Mouse (Mus musculus) spleen, postnatal 36 days (tissue): ENCODE results near the gene Mrps9.

Experiments
- DNase-seq, 2 experiments: peaks; one replicate each; pipeline ENCODE4 v3.0.0; 2022; ENCODE audit warnings: low spot score in 2 of 2, mixed read lengths in 1 of 2

Gene Mrps9

DNA sequence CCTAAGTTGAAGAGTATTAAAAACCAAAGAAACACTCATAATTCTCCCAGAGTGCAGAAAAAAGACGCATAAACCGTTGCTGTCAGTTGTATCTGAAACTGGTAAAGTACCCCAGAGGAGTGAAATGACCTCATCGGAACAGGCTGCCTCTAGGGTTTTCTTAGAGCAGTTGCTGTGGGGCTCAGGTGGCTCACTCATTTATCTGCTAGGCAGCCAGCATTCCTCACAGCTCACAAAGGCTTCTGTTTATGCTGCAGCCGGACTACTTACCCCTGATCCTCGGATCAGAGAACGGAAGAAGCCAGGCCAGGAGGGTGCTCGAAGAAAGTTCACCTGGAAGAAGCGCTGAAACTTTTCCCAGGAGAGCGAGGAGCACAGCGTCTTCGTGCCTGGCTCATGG is 54.1 kb downstream of the Mrps9 start:
- no peak for DNase-seq

DNA sequence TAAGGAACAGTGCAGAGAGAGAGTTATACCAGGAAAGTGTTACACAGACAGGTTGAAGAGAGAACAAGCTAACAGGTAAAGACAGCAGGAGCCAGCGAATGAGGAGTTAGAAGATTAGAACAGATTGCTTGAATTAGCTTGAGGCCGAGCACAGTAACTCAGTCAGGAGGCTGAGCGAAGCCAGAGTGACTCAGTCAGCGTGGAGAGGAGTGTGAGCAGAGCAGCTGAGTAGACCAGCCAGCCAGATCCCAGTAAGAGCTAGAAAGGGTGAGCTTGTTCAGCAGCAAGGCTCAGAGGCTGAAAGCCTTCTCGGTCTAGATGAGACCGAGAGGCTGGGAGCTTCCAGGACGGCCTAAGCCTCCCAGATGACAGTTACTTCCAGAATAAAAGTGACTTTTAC is 55.7 kb downstream of the Mrps9 start:
- no peak for DNase-seq

DNA sequence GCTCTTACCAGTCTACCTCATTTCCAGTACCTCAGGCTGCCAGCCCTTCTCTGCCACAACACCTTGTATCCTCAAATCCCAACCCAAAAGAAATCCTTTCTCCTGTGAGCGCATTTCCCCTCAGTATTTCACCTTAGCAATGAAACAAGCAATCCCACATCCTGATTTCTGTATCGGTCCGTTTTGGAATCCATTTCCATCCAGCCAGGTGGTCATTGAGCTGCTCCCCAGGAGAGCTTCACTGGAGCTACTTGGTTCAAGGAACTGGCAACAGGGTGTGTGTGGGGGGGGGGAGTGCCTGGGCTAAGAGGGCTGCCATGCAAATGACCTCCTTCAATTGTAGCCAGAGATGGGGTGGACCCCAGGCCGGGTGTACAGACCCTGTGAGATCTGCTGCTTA is 56.1 kb downstream of the Mrps9 start:
- DNase-seq = no peak

DNA sequence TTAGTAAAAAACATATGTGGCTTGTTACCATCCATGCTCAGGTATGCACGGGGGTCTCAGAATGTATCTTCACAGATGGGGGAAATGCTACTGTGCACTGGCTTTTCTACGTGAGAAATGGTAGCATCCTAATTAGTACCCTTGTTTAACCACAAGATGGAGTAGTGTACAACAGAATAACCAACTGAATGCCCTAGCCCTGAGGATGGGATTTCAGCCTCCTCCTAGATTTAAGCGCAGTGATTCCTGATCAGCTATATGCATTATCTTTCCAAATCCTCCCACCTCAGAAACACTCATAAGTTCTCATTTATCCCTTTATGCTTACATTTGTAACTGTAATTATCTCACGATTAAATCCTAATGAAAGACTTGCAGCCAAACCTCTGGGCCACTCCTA is 64.0 kb downstream of the Mrps9 start:
- DNase-seq = no peak

DNA sequence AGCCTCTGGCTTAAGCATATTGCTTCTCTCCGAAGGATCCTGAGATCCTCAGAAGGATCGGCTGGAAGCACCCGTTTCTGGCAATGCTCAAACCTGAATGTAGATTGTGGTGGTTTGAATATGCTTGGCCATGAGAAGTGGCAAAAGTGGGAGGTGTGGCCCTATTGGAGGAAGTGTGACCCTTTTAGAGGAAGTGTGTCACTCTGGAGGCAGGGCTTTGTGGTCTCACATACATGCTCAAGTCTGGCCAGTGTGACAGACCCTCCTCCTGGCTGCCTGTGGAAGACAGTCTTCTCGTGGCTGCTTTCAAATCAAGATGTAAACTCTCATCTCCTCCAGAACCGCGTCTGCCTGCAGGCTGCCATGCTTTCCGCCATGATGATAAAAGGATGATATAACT is 65.7 kb downstream of the Mrps9 start:
- DNase-seq = no peak

DNA sequence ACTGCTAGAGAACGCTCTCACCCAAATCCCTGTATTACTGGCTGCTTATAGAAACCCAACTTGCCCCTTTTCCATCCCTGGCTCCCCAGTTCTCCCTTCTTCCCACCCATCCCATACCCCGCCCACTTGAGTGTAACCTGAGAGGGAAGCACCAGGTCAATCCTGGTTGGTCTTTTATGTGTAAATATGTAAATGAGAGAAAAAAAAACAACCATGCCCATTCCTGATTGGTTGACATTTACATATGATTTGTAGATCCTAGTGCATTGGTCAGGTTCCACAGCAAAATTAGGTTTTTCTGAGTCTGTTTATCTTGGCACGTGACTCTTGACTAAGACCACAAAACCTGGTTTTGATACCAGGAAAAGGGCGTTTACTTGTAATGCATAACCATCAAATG is 66.9 kb downstream of the Mrps9 start:
- DNase-seq = no peak

DNA sequence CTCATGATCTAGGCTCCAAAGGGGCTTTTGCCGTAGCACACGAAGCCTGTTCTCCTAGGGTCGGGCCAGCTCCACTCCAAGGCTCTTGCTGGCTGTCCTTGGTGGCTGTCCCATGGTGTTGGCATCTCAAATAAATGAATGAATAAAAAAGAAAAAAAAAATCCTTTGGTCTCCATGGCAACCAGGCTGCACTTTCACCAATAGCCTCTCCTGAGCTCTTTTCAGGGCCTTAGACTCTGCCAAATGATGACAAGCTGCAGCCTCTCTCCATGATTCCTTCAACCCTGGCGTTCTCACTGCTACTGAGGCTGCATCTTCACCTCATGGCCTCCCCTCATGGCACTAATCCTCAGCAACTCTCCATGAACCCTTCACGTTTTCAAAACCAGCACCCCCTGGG is 72.9 kb downstream of the Mrps9 start:
- DNase-seq = no peak

DNA sequence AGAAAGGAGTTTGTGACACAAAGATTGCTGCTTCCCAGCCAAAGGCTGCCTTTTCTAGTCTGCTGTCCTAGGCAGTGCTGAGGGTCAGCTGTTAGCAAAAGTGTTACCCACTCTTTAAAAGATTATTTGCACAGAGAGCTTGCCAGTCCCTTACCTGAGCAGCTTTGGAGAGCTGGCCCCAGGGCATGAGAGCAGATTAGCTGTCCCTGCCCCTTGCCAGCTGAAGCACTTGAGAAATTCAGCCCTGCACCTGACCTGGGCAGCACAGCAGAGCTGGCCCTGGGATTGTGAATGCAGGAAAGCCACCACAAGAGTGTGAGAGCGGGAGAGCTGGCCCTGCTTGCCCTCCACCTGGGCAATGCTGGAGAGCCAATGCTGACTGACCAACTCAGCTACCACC is 82.6 kb downstream of the Mrps9 start:
- no peak for DNase-seq

DNA sequence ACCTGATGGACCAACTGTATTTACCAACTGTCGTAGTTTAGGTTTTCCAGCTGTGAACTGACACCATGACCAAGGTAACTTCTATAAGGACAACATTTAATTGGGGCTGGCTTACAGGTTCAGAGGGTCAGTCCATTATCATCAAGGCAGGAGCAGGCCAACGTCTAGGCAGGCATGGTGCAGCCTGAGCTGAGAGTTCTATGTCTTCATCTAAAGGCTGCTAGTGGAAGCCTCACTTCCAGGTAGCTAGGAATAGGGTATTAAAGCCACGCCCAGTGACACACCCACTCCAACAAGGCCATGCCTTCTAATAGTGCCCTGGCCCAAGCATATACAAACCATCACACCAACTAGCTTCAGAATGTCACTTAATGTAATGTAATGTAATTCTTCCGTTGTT is 97.5 kb downstream of the Mrps9 start:
- DNase-seq = no peak

DNA sequence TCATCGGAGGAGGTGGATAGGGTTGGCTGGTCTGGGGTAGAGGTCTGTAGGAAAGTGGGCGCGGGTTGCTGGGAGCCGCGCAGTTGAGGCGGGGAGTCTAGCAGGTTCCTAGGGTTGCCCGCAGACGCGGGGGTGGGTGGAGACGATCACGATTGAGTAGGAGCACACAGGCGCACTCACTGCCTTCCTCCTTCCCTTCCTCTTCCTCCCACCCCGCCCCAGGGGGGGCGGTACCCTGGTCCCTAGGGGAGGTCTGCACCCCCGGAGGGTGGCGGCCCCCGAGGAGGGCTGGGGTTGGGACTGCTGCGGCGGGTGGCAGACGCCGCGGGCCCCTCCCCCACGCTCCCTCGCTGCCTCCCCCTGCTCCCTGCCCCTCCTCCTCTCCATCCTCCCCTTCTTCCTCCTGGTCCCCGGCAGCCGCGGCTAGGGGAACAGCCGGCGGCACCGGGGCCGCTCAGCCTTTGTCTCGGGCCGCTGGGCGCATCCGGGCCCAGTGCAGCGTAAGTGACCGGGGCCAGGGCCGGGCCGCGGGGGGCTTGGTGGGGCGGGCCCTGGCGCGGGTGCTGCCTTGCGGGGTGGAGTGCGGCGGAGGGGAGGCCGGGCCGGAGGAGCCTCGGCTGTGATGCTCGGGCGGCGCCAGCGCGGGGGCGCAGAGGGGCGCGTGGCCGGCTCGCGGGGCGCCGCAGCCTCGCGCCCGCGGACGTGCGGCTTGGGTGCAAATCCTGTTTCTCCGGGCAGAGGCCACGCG is 101.9 kb downstream of the Mrps9 start, which contains the start of gene Gpr45:
TSS of gene Gpr45 (plus strand) at position 139 of the 748 bp plus-strand sequence.
- DNase-seq = peak; percentile 5 to 27

DNA sequence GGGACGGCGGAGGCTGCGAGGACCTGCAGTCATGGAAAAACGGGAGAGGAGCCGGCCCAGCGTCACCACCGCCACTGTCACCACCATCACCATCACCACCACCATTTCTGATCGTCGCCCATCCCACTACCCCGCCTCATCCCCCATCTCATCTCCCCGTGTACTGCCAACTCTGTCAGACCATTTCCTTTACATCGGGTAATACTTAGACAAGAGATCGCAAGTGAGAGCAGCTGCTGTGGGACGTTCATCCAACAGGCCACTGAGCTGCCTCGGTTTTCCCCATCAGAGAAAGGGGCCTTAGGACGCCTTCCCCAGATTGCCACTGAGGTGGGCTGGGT is 102.4 kb downstream of the Mrps9 start:
- no peak for DNase-seq
